Mouse (Mus musculus) ES-E14 (cell line): ENCODE measurements around the gene Rdh19. TPM values are rescaled to one million over a fixed set of nuclear protein-coding genes. Genes with fewer than 3 reads are reported as not detected.

Experiments
- DNase-seq: peaks from one replicate; pipeline ENCODE4 v3.0.0-alpha.2; 2013; ENCODE audit warnings: low read depth, low spot score
- H3K27ac ChIP-seq: 2 replicates; pipeline ENCODE4 v1.5.1; 2012; ENCODE audit warnings: low read depth, mild to moderate bottlenecking, low read length, moderate library complexity, mixed read lengths; ENCODE audit not compliant: poor library complexity, insufficient read depth, severe bottlenecking
- H3K36me3 ChIP-seq: 2 replicates; pipeline ENCODE4 v1.6.1; 2012; ENCODE audit warnings: mild to moderate bottlenecking, low read length, moderate library complexity, mixed read lengths; ENCODE audit not compliant: control insufficient read depth, poor library complexity, insufficient read depth, severe bottlenecking
- H3K4me1 ChIP-seq, 2 experiments: fragments of 150-350 bp in 1 of 2; sonication (generic) in 1 of 2; 2 replicates each; pipeline ENCODE4 v1.6.1; 2012; ENCODE audit warnings: low read length in 2 of 2, mild to moderate bottlenecking in 1 of 2, mixed read lengths in 1 of 2; ENCODE audit not compliant: control insufficient read depth in 2 of 2, insufficient read depth in 2 of 2, poor library complexity in 1 of 2
- H3K4me3 ChIP-seq, 2 experiments: fragments of 150-350 bp in 1 of 2; sonication (generic) in 1 of 2; 2 replicates each; pipeline ENCODE4 v1.5.1; 2012; ENCODE audit warnings: low read length in 2 of 2, low read depth in 1 of 2, mild to moderate bottlenecking in 1 of 2, mixed read lengths in 1 of 2; ENCODE audit not compliant: insufficient read depth in 1 of 2, poor library complexity in 1 of 2, severe bottlenecking in 1 of 2
- H3K9ac ChIP-seq: 2 replicates; pipeline ENCODE4 v1.6.1; 2012; ENCODE audit warnings: low read depth, mild to moderate bottlenecking, low read length, mixed read lengths; ENCODE audit not compliant: poor library complexity, insufficient read depth, severe bottlenecking
- H3K9me3 ChIP-seq: fragments of 150-350 bp; sonication (generic); 2 replicates; pipeline ENCODE4 v1.6.1; 2012; ENCODE audit warnings: low read depth, mild to moderate bottlenecking, low read length; ENCODE audit not compliant: control insufficient read depth, insufficient read depth
- CHD2 ChIP-seq: IDR thresholded peaks from 2 replicates; pipeline ENCODE4 v1.6.1; 2014; ENCODE audit warnings: mild to moderate bottlenecking, low read depth, low read length, inconsistent platforms
- HCFC1 ChIP-seq: IDR thresholded peaks from 2 replicates; pipeline ENCODE4 v1.6.1; 2012; ENCODE audit warnings: low read length, inconsistent platforms, borderline replicate concordance; ENCODE audit not compliant: insufficient read depth
- MAFK ChIP-seq: IDR thresholded peaks from 2 replicates; pipeline ENCODE4 v1.6.1; 2014; ENCODE audit warnings: mild to moderate bottlenecking, low read depth, low read length, inconsistent platforms; ENCODE audit not compliant: insufficient read depth
- ZC3H11A ChIP-seq: IDR thresholded peaks from 2 replicates; pipeline ENCODE4 v1.6.1; 2012; ENCODE audit warnings: low read depth, mild to moderate bottlenecking, inconsistent platforms, low read length, borderline replicate concordance
- ZNF384 ChIP-seq: IDR thresholded peaks from 2 replicates; pipeline ENCODE4 v1.6.1; 2012; ENCODE audit warnings: low read depth, low read length, inconsistent platforms
- in situ Hi-C, 2 experiments: fragments of 600-800 bp; cut with MboI; formaldehyde crosslinking; loops; one replicate each; pipeline ENCODE4 v1.15.1; 2025; ENCODE audit warnings: low sequenced_read_pairs in 2 of 2, inconsistent platforms in 1 of 2; ENCODE audit not compliant: unreplicated experiment in 2 of 2
- total RNA-seq: library from RNA; depleted of rRNA; stranded (reverse); fragments of 300-350 nt; gene quantifications from 2 replicates; pipeline ENCODE4 v1.2.3, GENCODE M21; 2012; rRNA removed

Gene Rdh19
- total RNA-seq, 1 experiment = not detected

GRCm38 (mm10) chr10:127903116-127903515 is 53.4 kb downstream of the Rdh19 start:
- H3K9ac ChIP-seq = no peak overlapping the region
- H3K4me1 ChIP-seq = peaks cover 13 to 22% of the 10 kb centered on the region in 2 experiments
- H3K36me3 ChIP-seq = no peaks in the 10 kb centered on the region
- H3K9me3 ChIP-seq = no peaks in the 10 kb centered on the region
- no peak overlapping the region for H3K4me3 ChIP-seq
- TF ChIP-seq HCFC1 (no peak), ZC3H11A (no peak), CHD2 (no peak), MAFK (no peak), ZNF384 (no peak)
- no peak for DNase-seq
- in situ Hi-C loops = no loop called here
- no peak overlapping the region for H3K27ac ChIP-seq

GRCm38 (mm10) chr10:127904718-127905446 is 55.2 kb downstream of the Rdh19 start:
- H3K9me3 ChIP-seq = no peaks in the 10 kb centered on the region
- TF ChIP-seq ZC3H11A (no peak), CHD2 (no peak), MAFK (no peak), HCFC1 (no peak), ZNF384 (no peak)
- no peaks in the 10 kb centered on the region for H3K36me3 ChIP-seq
- H3K4me3 ChIP-seq = no peak overlapping the region
- H3K27ac ChIP-seq = no peak overlapping the region
- DNase-seq = no peak
- no peak overlapping the region; the same call in 1 of the 2 replicates for H3K9ac ChIP-seq
- in situ Hi-C loops = no loop called here
- H3K4me1 ChIP-seq = peaks cover 16 to 28% of the 10 kb centered on the region in 2 experiments

- Histone ChIP-seq H3K4me3 (no peak overlapping the region), H3K4me1 (peaks cover 16 to 28% of the 10 kb centered on the region in 2 experiments), H3K9me3 (no peaks in the 10 kb centered on the region), H3K9ac (no peak overlapping the region), H3K27ac (no peak overlapping the region; the same call in 1 of the 2 replicates), H3K36me3 (no peaks in the 10 kb centered on the region)
- TF ChIP-seq MAFK (no peak), ZNF384 (no peak), ZC3H11A (no peak)
- no peak for DNase-seq
- in situ Hi-C loops = no loop called here
Measured at GRCm38 (mm10) chr10:127906138-127906537, 56.4 kb downstream of the Rdh19 start.

GRCm38 (mm10) chr10:127907386-127907951 is 57.7 kb downstream of the Rdh19 start:
- Histone ChIP-seq H3K4me1 (peaks cover 16 to 28% of the 10 kb centered on the region in 2 experiments), H3K36me3 (no peaks in the 10 kb centered on the region), H3K9me3 (no peaks in the 10 kb centered on the region), H3K27ac (peak overlapping the region; percentile 76), H3K4me3 (no peak overlapping the region), H3K9ac (no peak overlapping the region)
- TF ChIP-seq MAFK (peak; percentile 41; the same call in 1 of the 2 replicates), HCFC1 (no peak), ZC3H11A (no peak), CHD2 (no peak), ZNF384 (peak; percentile 93)
- DNase-seq = peak; percentile 83
- in situ Hi-C loops = no loop called here

Other genes starting within 250 kb of the Rdh19 start
- gene Lrp1, start 228.8 kb upstream of the Rdh19 start, total RNA-seq = 69.6 and 91.4 TPM in 2 replicates
- 18.6 and 26.0 TPM in 2 replicates for gene Stat6, start 206.9 kb upstream of the Rdh19 start, total RNA-seq
- gene Nemp1, start 183.0 kb upstream of the Rdh19 start, total RNA-seq = 23.6 and 35.6 TPM in 2 replicates
- 10.6 and 13.8 TPM in 2 replicates for gene Nab2, start 181.4 kb upstream of the Rdh19 start, total RNA-seq
- gene Myo1a, start 144.8 kb upstream of the Rdh19 start, total RNA-seq = 1.7 and 3.2 TPM in 2 replicates
- 0.37 and 0.45 TPM in 2 replicates for gene Tac2, start 125.5 kb upstream of the Rdh19 start, total RNA-seq
- 6.3 and 8.3 TPM in 2 replicates for gene Zbtb39, start 110.4 kb upstream of the Rdh19 start, total RNA-seq
- 0.49 and 0.69 TPM in 2 replicates for gene Gpr182, start 98.2 kb upstream of the Rdh19 start, total RNA-seq
- 1.1 TPM in 2 replicates for gene Rdh1, start 90.2 kb upstream of the Rdh19 start, total RNA-seq
- gene Rdh16f1, start 90.1 kb upstream of the Rdh19 start, total RNA-seq = 0.21 TPM in 1 of 2 replicates, not detected in the other
- gene Rdh9, start 73.5 kb upstream of the Rdh19 start, total RNA-seq = 0.27 TPM in 1 of 2 replicates, not detected in the other
- gene Rdh16, start 48.8 kb upstream of the Rdh19 start, total RNA-seq = 0.09 and 0.11 TPM in 2 replicates
- gene Rdh16f2, start 16.5 kb downstream of the Rdh19 start, total RNA-seq = 0.26 TPM in 1 of 2 replicates, not detected in the other
- gene Rdh7, start 38.9 kb downstream of the Rdh19 start, total RNA-seq = not detected in 2 replicates
- gene Sdr9c7, start 48.6 kb downstream of the Rdh19 start, total RNA-seq = 0.27 TPM in 1 of 2 replicates, not detected in the other
- gene Hsd17b6, start 157.7 kb downstream of the Rdh19 start, total RNA-seq = 0.22 TPM in 1 of 2 replicates, not detected in the other
- 51.8 and 63.5 TPM in 2 replicates for gene Prim1, start 165.2 kb downstream of the Rdh19 start, total RNA-seq
- gene Naca, start 185.6 kb downstream of the Rdh19 start, total RNA-seq = 746 and 1,114 TPM in 2 replicates
- 125 and 240 TPM in 2 replicates for gene Ptges3, start 209.0 kb downstream of the Rdh19 start, total RNA-seq
- gene Atp5b, start 233.3 kb downstream of the Rdh19 start, total RNA-seq = 1,760 and 2,075 TPM in 2 replicates
- gene Baz2a, start 241.6 kb downstream of the Rdh19 start, total RNA-seq = 42.8 and 59.9 TPM in 2 replicates